Mouse (Mus musculus) layer of hippocampus, adult 6 months (tissue): ENCODE measurements around the gene Mrc1. TPM values are rescaled to one million over a fixed set of nuclear protein-coding genes. Genes with fewer than 3 reads are reported as not detected.

Experiments
- long read RNA-seq, 2 experiments: library from polyadenylated mRNA; unstranded; transcript quantifications; one replicate each; pipeline ENCODE4 v2.0.0; 2019 to 2020
- microRNA-seq: library from miRNA; unstranded; fragments of <30 nt; microRNA quantifications from one replicate; pipeline ENCODE4 v1.2.0, GENCODE M21; 2020
- polyA plus RNA-seq: library from polyadenylated mRNA; unstranded; fragments of <200 nt; fragmentation: Nextera tagmentation; gene quantifications from 2 replicates; pipeline ENCODE4 v1.2.3, GENCODE M21; 2021

Mrc1 gene
- polyA plus RNA-seq: 0.58 and 0.77 TPM in 2 replicates
- long read RNA-seq, experiment 1, partial matches to known transcripts: 4 of 4 reads
- long read RNA-seq, experiment 1, other reads (novel, unspliced or antisense): 0 of 4 reads
- long read RNA-seq, experiment 2, full-length matches to known transcripts: 1 of 1 reads
- long read RNA-seq, experiment 2, partial matches to known transcripts: 0 of 1 reads
- long read RNA-seq, experiment 2, other reads (novel, unspliced or antisense): 0 of 1 reads

GRCm38 (mm10) chr2:14229149-14229548 lies at the start of gene Mrc1:
Mrc1 (plus strand) TSS chr2:14229392.

Small RNA genes within 50 kb of the gene (microRNA-seq; reads per million reads assigned to microRNA genes)
- not detected for gene Mir511

Other genes with a start within 250 kb of the Mrc1 start
- gene Hacd1, start 173.3 kb upstream of the Mrc1 start, polyA plus RNA-seq: 22.5 and 22.8 TPM in 2 replicates
- 60.3 and 60.9 TPM in 2 replicates for gene Stam, start 155.3 kb upstream of the Mrc1 start, polyA plus RNA-seq
- gene Tmem236, start 54.9 kb upstream of the Mrc1 start, polyA plus RNA-seq: 0.04 and 0.05 TPM in 2 replicates
- 49.7 and 60.8 TPM in 2 replicates for gene Slc39a12, start 158.9 kb downstream of the Mrc1 start, polyA plus RNA-seq